Mouse (Mus musculus): ENCODE results near the gene Nr3c2.

GRCm38 (mm10) chr8:77262216-77263009 is 363.2 kb downstream of the Nr3c2 start:
- TF ChIP-seq ZC3H11A (IDR thresholded peaks at IDR 0.05; ENCODE audit: low read depth, low read length) (no peak), CTCF (conservative IDR thresholded peaks at IDR 0.05 in 1 of 2, IDR thresholded peaks at IDR 0.05 in 1 of 2; ENCODE audit: low read depth in 2 of 2, low read length in 2 of 2) (no peak), MAX (IDR thresholded peaks at IDR 0.05; ENCODE audit: low read length) (no peak), USF2 (conservative IDR thresholded peaks at IDR 0.05; ENCODE audit: low read depth, low read length) (no peak), MEF2A (IDR thresholded peaks at IDR 0.05; ENCODE audit: borderline replicate concordance, low read depth, low read length) (no peak), E2F4 (IDR thresholded peaks at IDR 0.05; ENCODE audit: insufficient replicate concordance, low read depth, low read length) (no peak), POLR2AphosphoS2 (IDR thresholded peaks at IDR 0.05; ENCODE audit: low read depth, low read length) (no peak)

Measured in CH12.LX (cell line).